Mouse (Mus musculus): ENCODE data around the gene Gipc1. TPM values are rescaled to one million over a fixed set of nuclear protein-coding genes. Genes with fewer than 3 reads are reported as not detected.

Gene Gipc1
- polyA plus RNA-seq, 1 experiment from 2014 or later, result 182 TPM

- no peak for ATAC-seq (ENCODE audit: low FRiP score, low read depth)
- Histone ChIP-seq H3K4me3 (no peak overlapping the region), H3K4me1 (peaks cover 17% of the 10 kb centered on the region), H3K27me3 (replicated peaks) (no peaks in the 10 kb centered on the region), H3K9ac (no peak overlapping the region), H3K4me2 (replicated peaks) (no peak overlapping the region), H3K36me3 (peaks cover 30% of the 10 kb centered on the region), H3K9me3 (no peaks in the 10 kb centered on the region), H3K27ac (no peak overlapping the region)
- WGBS, result 86% methylated on average over 10 of the region's 10 CpGs
Measured at GRCm38 (mm10) chr8:83693609-83694236, 41.2 kb downstream of the Gipc1 start.

GRCm38 (mm10) chr8:83694369-83695160 is 42.1 kb downstream of the Gipc1 start:
- Histone ChIP-seq H3K36me3 (peaks cover 27% of the 10 kb centered on the region), H3K27ac (no peak overlapping the region), H3K4me2 (replicated peaks) (no peak overlapping the region), H3K27me3 (replicated peaks) (no peaks in the 10 kb centered on the region), H3K4me1 (peaks cover 17% of the 10 kb centered on the region), H3K9me3 (no peaks in the 10 kb centered on the region), H3K9ac (no peak overlapping the region), H3K4me3 (no peak overlapping the region)
- no peak for ATAC-seq (ENCODE audit: low FRiP score, low read depth)
- 87% methylated on average over 11 of the region's 11 CpGs for WGBS

- WGBS, result 90% methylated on average over 10 of the region's 17 CpGs
- Histone ChIP-seq H3K4me1 (peaks cover 17% of the 10 kb centered on the region), H3K4me2 (replicated peaks) (no peak overlapping the region), H3K4me3 (no peak overlapping the region), H3K27ac (no peak overlapping the region), H3K27me3 (replicated peaks) (no peaks in the 10 kb centered on the region), H3K36me3 (peaks cover 22% of the 10 kb centered on the region), H3K9ac (no peak overlapping the region; the same call in 1 of the 2 replicates), H3K9me3 (no peaks in the 10 kb centered on the region)
- ATAC-seq (ENCODE audit: low FRiP score, low read depth), result no peak
Measured at GRCm38 (mm10) chr8:83695351-83696106, 43.1 kb downstream of the Gipc1 start.

GRCm38 (mm10) chr8:83697374-83698220 is 45.1 kb downstream of the Gipc1 start:
- Histone ChIP-seq H3K27me3 (replicated peaks) (no peaks in the 10 kb centered on the region), H3K9me3 (no peaks in the 10 kb centered on the region), H3K27ac (no peak overlapping the region), H3K4me3 (peak overlapping the region; percentile 82), H3K9ac (no peak overlapping the region), H3K4me2 (replicated peaks) (peak overlapping the region; percentile 96), H3K36me3 (peaks cover 2% of the 10 kb centered on the region), H3K4me1 (peaks cover 17% of the 10 kb centered on the region)
- ATAC-seq (ENCODE audit: low FRiP score, low read depth), result no peak
- 61% methylated on average over 19 of the region's 19 CpGs for WGBS

GRCm38 (mm10) chr8:83698291-83698660 is 45.8 kb downstream of the Gipc1 start:
- Histone ChIP-seq H3K4me2 (replicated peaks) (peak overlapping the region; percentile 96), H3K9ac (peak overlapping the region; percentile 87), H3K36me3 (no peaks in the 10 kb centered on the region), H3K4me3 (peak overlapping the region; percentile 82), H3K27ac (no peak overlapping the region), H3K9me3 (no peaks in the 10 kb centered on the region), H3K27me3 (replicated peaks) (no peaks in the 10 kb centered on the region), H3K4me1 (peaks cover 17% of the 10 kb centered on the region)
- peak; percentile 52 for ATAC-seq (ENCODE audit: low FRiP score, low read depth)
- WGBS, result 5% methylated on average over 15 of the region's 15 CpGs

GRCm38 (mm10) chr8:83698661-83699453 is 46.4 kb downstream of the Gipc1 start, which contains the start of gene Pkn1:
Gene Pkn1, minus strand, starts transcription at chr8:83699179.
- Histone ChIP-seq H3K4me3 (peak within 1 kb of the TSS; percentile 82), H3K36me3 (no peaks in the 10 kb centered on the region), H3K4me1 (peaks cover 17% of the 10 kb centered on the region), H3K4me2 (replicated peaks) (peak within 1 kb of the TSS; percentile 96), H3K9ac (peak within 1 kb of the TSS; percentile 87), H3K9me3 (no peaks in the 10 kb centered on the region), H3K27me3 (replicated peaks) (no peaks in the 10 kb centered on the region), H3K27ac (peak within 1 kb of the TSS; percentile 54; the same call in 1 of the 2 replicates)
- WGBS, result under 1% methylated on average over 71 of the region's 85 CpGs
- ATAC-seq (ENCODE audit: low FRiP score, low read depth), result peak; percentile 91

GRCm38 (mm10) chr8:83699566-83699965 is 47.1 kb downstream of the Gipc1 start:
- H3K4me2 ChIP-seq (replicated peaks), result peak overlapping the region; percentile 96
- no peak for ATAC-seq (ENCODE audit: low FRiP score, low read depth)
- H3K4me3 ChIP-seq, result peak overlapping the region; percentile 82; the same call in 1 of the 2 replicates
- 54% methylated on average over 9 of the region's 9 CpGs for WGBS
- H3K9me3 ChIP-seq, result no peaks in the 10 kb centered on the region
- H3K27me3 ChIP-seq (replicated peaks), result no peaks in the 10 kb centered on the region
- H3K36me3 ChIP-seq, result no peaks in the 10 kb centered on the region
- H3K27ac ChIP-seq, result no peak overlapping the region
- peaks cover 17% of the 10 kb centered on the region for H3K4me1 ChIP-seq
- H3K9ac ChIP-seq, result peak overlapping the region; percentile 87; the same call in 1 of the 2 replicates

- H3K27ac ChIP-seq, result no peak overlapping the region
- no peaks in the 10 kb centered on the region for H3K27me3 ChIP-seq (replicated peaks)
- H3K4me3 ChIP-seq, result no peak overlapping the region
- no peak overlapping the region for H3K4me2 ChIP-seq (replicated peaks)
- H3K36me3 ChIP-seq, result no peaks in the 10 kb centered on the region
- ATAC-seq (ENCODE audit: low FRiP score, low read depth), result no peak
- no peaks in the 10 kb centered on the region for H3K9me3 ChIP-seq
- peaks cover 17% of the 10 kb centered on the region for H3K4me1 ChIP-seq
- H3K9ac ChIP-seq, result no peak overlapping the region
- WGBS, result 84% methylated on average over 9 of the region's 9 CpGs
Measured at GRCm38 (mm10) chr8:83700423-83701085, 48.1 kb downstream of the Gipc1 start.

GRCm38 (mm10) chr8:83703426-83703825 is 50.9 kb downstream of the Gipc1 start:
- Histone ChIP-seq H3K4me3 (no peak overlapping the region), H3K4me1 (peaks cover 2% of the 10 kb centered on the region), H3K9me3 (no peaks in the 10 kb centered on the region), H3K9ac (no peak overlapping the region), H3K4me2 (replicated peaks) (no peak overlapping the region), H3K27me3 (replicated peaks) (no peaks in the 10 kb centered on the region), H3K36me3 (no peaks in the 10 kb centered on the region), H3K27ac (no peak overlapping the region)
- WGBS, result 86% methylated on average over 4 of the region's 4 CpGs
- ATAC-seq (ENCODE audit: low FRiP score, low read depth), result no peak

- H3K9ac ChIP-seq, result no peak overlapping the region
- H3K27me3 ChIP-seq (replicated peaks), result no peaks in the 10 kb centered on the region
- H3K36me3 ChIP-seq, result no peaks in the 10 kb centered on the region
- no peak overlapping the region for H3K27ac ChIP-seq
- no peaks in the 10 kb centered on the region for H3K9me3 ChIP-seq
- no peak overlapping the region for H3K4me2 ChIP-seq (replicated peaks)
- H3K4me3 ChIP-seq, result no peak overlapping the region
- WGBS, result 70% methylated on average over 5 of the region's 5 CpGs
- ATAC-seq (ENCODE audit: low FRiP score, low read depth), result no peak
- no peaks in the 10 kb centered on the region for H3K4me1 ChIP-seq
Measured at GRCm38 (mm10) chr8:83706411-83706810, 53.9 kb downstream of the Gipc1 start.

All from neural tube, embryonic 12.5 days (tissue).